Mouse (Mus musculus) lung, postnatal 0 days (tissue): Measurements from ENCODE around the gene Gm10577.

Experiments
- CTCF ChIP-seq: IDR thresholded peaks from 2 replicates; pipeline ENCODE4 v1.5.1; 2016; ENCODE audit warnings: antibody characterized with exemption, mild to moderate bottlenecking
- EP300 ChIP-seq: IDR thresholded peaks from 2 replicates; pipeline ENCODE4 v1.6.1; 2016; ENCODE audit warnings: antibody characterized with exemption, mild to moderate bottlenecking, control low read depth

- TF ChIP-seq CTCF (no peak), EP300 (no peak)
These were observed 48.9 kb upstream of the Gm10577 start for GRCm38 (mm10) chr4:101069154-101069971.
